Mouse (Mus musculus) small intestine, adult 2 months (tissue): ENCODE results near the gene Eif2b1. TPM values are rescaled to one million over a fixed set of nuclear protein-coding genes. Genes with fewer than 3 reads are reported as not detected.

Experiments
- H3K27ac ChIP-seq: fragments of 200-500 bp; 2 replicates; pipeline ENCODE4 v1.5.1; 2012; ENCODE audit warnings: low read depth, low read length, control low read depth, inconsistent platforms; ENCODE audit not compliant: insufficient read depth
- H3K27me3 ChIP-seq: fragments of 200-500 bp; 2 replicates; pipeline ENCODE4 v1.6.1; 2012; ENCODE audit warnings: mild to moderate bottlenecking, moderate library complexity, low read length, inconsistent platforms; ENCODE audit not compliant: control insufficient read depth, insufficient read depth
- H3K36me3 ChIP-seq: fragments of 200-500 bp; 2 replicates; pipeline ENCODE4 v1.6.1; 2012; ENCODE audit warnings: mild to moderate bottlenecking, low read length, control low read depth, inconsistent platforms; ENCODE audit not compliant: control insufficient read depth, insufficient read depth
- H3K4me1 ChIP-seq: fragments of 200-500 bp; 2 replicates; pipeline ENCODE4 v1.6.1; 2012; ENCODE audit warnings: low read length, inconsistent platforms, mixed read lengths; ENCODE audit not compliant: control insufficient read depth, insufficient read depth, insufficient read length
- H3K4me3 ChIP-seq: fragments of 200-500 bp; 2 replicates; pipeline ENCODE4 v1.5.1; 2012; ENCODE audit warnings: low read depth, mild to moderate bottlenecking, control low read depth, inconsistent platforms, low read length, moderate library complexity
- CTCF ChIP-seq: fragments of 200-500 bp; IDR thresholded peaks from 2 replicates; pipeline ENCODE4 v1.5.1; 2012; ENCODE audit warnings: low read depth, mild to moderate bottlenecking, control low read depth, inconsistent platforms, low read length, moderate library complexity, mixed read lengths; ENCODE audit not compliant: insufficient replicate concordance, insufficient read length; ENCODE audit errors: extremely low read depth
- POLR2A ChIP-seq: fragments of 200-500 bp; IDR thresholded peaks from 2 replicates; pipeline ENCODE4 v1.6.1; 2012; ENCODE audit warnings: low read depth, mild to moderate bottlenecking, control low read depth, inconsistent platforms, low read length, moderate library complexity
- WGBS: fragments of 180-500 bp; shearing (Covaris S2); methylation state at CpG from one replicate; pipeline ENCODE4 v1.1.7; 2018; 5-methylcytosine and 5-hydroxymethylcytosine counted together
- polyA plus RNA-seq: library from polyadenylated mRNA; depleted of rRNA; stranded (reverse); fragments of >200 nt; gene quantifications from 2 replicates; pipeline ENCODE4 v1.2.3, GENCODE M21; 2012; rRNA removed

Gene Eif2b1
- polyA plus RNA-seq = 9.1 and 12.5 TPM in 2 replicates

GRCm38 (mm10) chr5:124578633-124579317 lies at the start of gene Eif2b1, which contains the start of gene Gtf2h3:
Gene Eif2b1 (minus strand): TSS chr5:124579131.
Gene Gtf2h3 (plus strand): TSS chr5:124579140.
- Histone ChIP-seq H3K36me3 (peaks cover 25% of the 10 kb centered on the region), H3K27ac (peak within 1 kb of the TSS; percentile 24; the same call in 1 of the 2 replicates), H3K27me3 (no peaks in the 10 kb centered on the region), H3K4me1 (peaks cover 7% of the 10 kb centered on the region; the same call in 1 of the 2 replicates), H3K4me3 (peak within 1 kb of the TSS; percentile 88)
- TF ChIP-seq POLR2A (peak; percentile 78), CTCF (no peak)
- 1% methylated on average over 51 of the region's 51 CpGs for WGBS

GRCm38 (mm10) chr5:124624291-124624690 lies 45.4 kb upstream of the Eif2b1 start:
- H3K36me3 ChIP-seq = no peaks in the 10 kb centered on the region
- no peak for TF ChIP-seq CTCF
- no peak for TF ChIP-seq POLR2A
- H3K27ac ChIP-seq = no peak overlapping the region
- WGBS = 79% methylated on average over 9 of the region's 9 CpGs
- no peaks in the 10 kb centered on the region for H3K27me3 ChIP-seq
- peaks cover 26% of the 10 kb centered on the region for H3K4me1 ChIP-seq
- no peak overlapping the region for H3K4me3 ChIP-seq

GRCm38 (mm10) chr5:124622890-124623289 lies 44.0 kb upstream of the Eif2b1 start:
- 88% methylated on average over 15 of the region's 15 CpGs for WGBS
- H3K4me3 ChIP-seq = no peak overlapping the region

GRCm38 (mm10) chr5:124621362-124621761 lies 42.4 kb upstream of the Eif2b1 start:
- H3K27ac ChIP-seq = no peak overlapping the region
- no peak for TF ChIP-seq CTCF
- TF ChIP-seq POLR2A = no peak
- 74% methylated on average over 13 of the region's 13 CpGs for whole genome bisulfite sequencing
- peaks cover 12% of the 10 kb centered on the region; the same call in 1 of the 2 replicates for H3K4me1 ChIP-seq
- no peak overlapping the region for H3K4me3 ChIP-seq
- no peaks in the 10 kb centered on the region for H3K36me3 ChIP-seq
- no peaks in the 10 kb centered on the region for H3K27me3 ChIP-seq

More at GRCm38 (mm10) chr5:124622890-124623289, 44.0 kb upstream of the Eif2b1 start:
- H3K27ac ChIP-seq = no peak overlapping the region
- H3K27me3 ChIP-seq = no peaks in the 10 kb centered on the region
- no peak for TF ChIP-seq CTCF
- no peak for TF ChIP-seq POLR2A
- no peaks in the 10 kb centered on the region for H3K36me3 ChIP-seq
- H3K4me1 ChIP-seq = peaks cover 21% of the 10 kb centered on the region

GRCm38 (mm10) chr5:124618711-124619110 lies 39.8 kb upstream of the Eif2b1 start:
- Histone ChIP-seq H3K27me3 (no peaks in the 10 kb centered on the region), H3K4me1 (no peaks in the 10 kb centered on the region), H3K36me3 (no peaks in the 10 kb centered on the region), H3K4me3 (no peak overlapping the region), H3K27ac (no peak overlapping the region)
- 87% methylated on average over 10 of the region's 10 CpGs for WGBS
- no peak for TF ChIP-seq CTCF
- no peak for TF ChIP-seq POLR2A

GRCm38 (mm10) chr5:124614709-124615108 lies 35.8 kb upstream of the Eif2b1 start:
- no peaks in the 10 kb centered on the region for H3K4me1 ChIP-seq
- no peak overlapping the region for H3K4me3 ChIP-seq
- H3K27me3 ChIP-seq = no peaks in the 10 kb centered on the region
- no peaks in the 10 kb centered on the region for H3K36me3 ChIP-seq
- 39% methylated on average over 11 of the region's 11 CpGs for WGBS
- no peak for TF ChIP-seq POLR2A
- TF ChIP-seq CTCF = no peak
- H3K27ac ChIP-seq = no peak overlapping the region

GRCm38 (mm10) chr5:124610965-124611364 lies 32.0 kb upstream of the Eif2b1 start:
- Histone ChIP-seq H3K36me3 (no peaks in the 10 kb centered on the region), H3K27me3 (no peaks in the 10 kb centered on the region), H3K4me3 (no peak overlapping the region), H3K27ac (no peak overlapping the region), H3K4me1 (no peaks in the 10 kb centered on the region)
- 75% methylated on average over 10 of the region's 10 CpGs for WGBS
- TF ChIP-seq POLR2A (no peak), CTCF (peak; percentile 26; the same call in 1 of the 2 replicates)
